Mouse (Mus musculus): ENCODE results near the gene Olfr1174-ps. TPM values are rescaled to one million over a fixed set of nuclear protein-coding genes. Genes with fewer than 3 reads are reported as not detected.

The Olfr1174-ps gene
- not detected in 2 replicates for polyA plus RNA-seq (2015; fragmentation: Nextera tagmentation; extraction: Ambion mirVana)

- ATAC-seq (ENCODE audit: extremely low read depth, insufficient number of reproducible peaks, low FRiP score, low TSS enrichment): no peak
- no peak within 1 kb of the TSS for H3K4me2 ChIP-seq
- H3K36me3 ChIP-seq: no peaks in the 10 kb centered on the region
- H3K9ac ChIP-seq: no peak within 1 kb of the TSS
- H3K27ac ChIP-seq (replicated peaks): no peak within 1 kb of the TSS
- 78% methylated on average over 4 of the region's 4 CpGs for WGBS
- H3K4me3 ChIP-seq: no peak within 1 kb of the TSS
- no peaks in the 10 kb centered on the region for H3K4me1 ChIP-seq
- no peaks in the 10 kb centered on the region for H3K27me3 ChIP-seq (replicated peaks)
- H3K9me3 ChIP-seq: no peaks in the 10 kb centered on the region
Observed at GRCm38 (mm10) chr2:88315035-88315434, at the start of gene Olfr1174-ps. Gene Olfr1174-ps, minus strand, starts transcription at chr2:88315135.

GRCm38 (mm10) chr2:88356304-88356703, 41.4 kb upstream of the Olfr1174-ps start:
- Histone ChIP-seq H3K27ac (replicated peaks) (no peak overlapping the region), H3K4me1 (no peaks in the 10 kb centered on the region), H3K27me3 (replicated peaks) (no peaks in the 10 kb centered on the region), H3K4me3 (no peak overlapping the region), H3K9me3 (no peaks in the 10 kb centered on the region), H3K9ac (no peak overlapping the region), H3K4me2 (no peak overlapping the region), H3K36me3 (no peaks in the 10 kb centered on the region)
- 3% methylated on average over 2 of the region's 2 CpGs for WGBS
- no peak for ATAC-seq (ENCODE audit: extremely low read depth, insufficient number of reproducible peaks, low FRiP score, low TSS enrichment)

DNA sequence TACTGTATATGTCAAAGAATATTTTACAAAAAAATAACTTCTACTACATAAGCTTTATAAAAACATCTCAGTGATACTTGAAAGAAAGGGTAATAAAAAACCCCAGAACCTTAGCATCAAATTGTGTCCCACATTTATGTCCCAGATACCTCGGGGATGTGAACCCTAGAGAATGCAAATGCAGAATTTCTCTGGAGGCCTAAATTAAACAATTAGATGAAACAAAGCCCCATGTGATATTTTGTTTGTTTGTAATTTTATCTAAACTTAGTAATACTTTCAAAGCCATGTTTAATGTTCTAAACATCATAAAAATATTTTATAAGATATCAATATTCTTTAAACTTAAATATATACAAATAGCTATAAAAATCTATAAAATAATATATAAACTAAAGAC, 31.5 kb upstream of the Olfr1174-ps start, which contains the start of gene Olfr1177-ps:
TSS of gene Olfr1177-ps (minus strand) at position 101 of the 400 bp plus-strand sequence.
- H3K27ac ChIP-seq (replicated peaks): no peak within 1 kb of the TSS
- H3K9me3 ChIP-seq: no peaks in the 10 kb centered on the region
- 67% methylated on average over 1 of the region's 1 CpGs for WGBS
- H3K4me2 ChIP-seq: no peak within 1 kb of the TSS
- no peak within 1 kb of the TSS for H3K4me3 ChIP-seq
- no peaks in the 10 kb centered on the region for H3K27me3 ChIP-seq (replicated peaks)
- no peaks in the 10 kb centered on the region for H3K4me1 ChIP-seq
- H3K9ac ChIP-seq: no peak within 1 kb of the TSS
- no peaks in the 10 kb centered on the region for H3K36me3 ChIP-seq
- no peak for ATAC-seq (ENCODE audit: extremely low read depth, insufficient number of reproducible peaks, low FRiP score, low TSS enrichment)

DNA sequence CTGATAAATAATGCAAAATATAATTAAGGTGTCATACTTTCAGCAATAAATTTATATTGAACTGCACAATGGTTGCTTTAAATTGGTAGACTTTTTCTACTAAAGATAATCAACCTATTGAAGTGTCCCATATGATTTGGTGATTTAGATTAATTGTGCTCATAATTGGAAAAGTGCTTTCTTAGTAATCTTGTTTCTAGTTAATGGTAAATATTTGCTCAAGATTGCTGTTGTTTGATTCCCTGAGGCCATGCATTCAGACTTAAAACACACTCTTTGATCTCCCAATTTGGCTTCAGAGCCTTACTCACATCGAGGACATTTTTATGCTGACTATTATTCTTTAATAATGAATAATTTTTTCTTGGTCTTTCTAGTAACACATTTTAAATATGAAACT, 21.5 kb upstream of the Olfr1174-ps start, which contains the start of gene Olfr1176:
TSS of gene Olfr1176 (plus strand) at position 301 of the 400 bp plus-strand sequence.
- H3K9ac ChIP-seq: no peak within 1 kb of the TSS
- H3K4me1 ChIP-seq: no peaks in the 10 kb centered on the region
- no peaks in the 10 kb centered on the region for H3K36me3 ChIP-seq
- WGBS: 59% methylated on average over 1 of the region's 1 CpGs
- H3K27me3 ChIP-seq (replicated peaks): no peaks in the 10 kb centered on the region
- ATAC-seq (ENCODE audit: extremely low read depth, insufficient number of reproducible peaks, low FRiP score, low TSS enrichment): no peak
- no peak within 1 kb of the TSS for H3K27ac ChIP-seq (replicated peaks)
- no peak within 1 kb of the TSS for H3K4me3 ChIP-seq
- H3K4me2 ChIP-seq: no peak within 1 kb of the TSS
- H3K9me3 ChIP-seq: no peaks in the 10 kb centered on the region

DNA sequence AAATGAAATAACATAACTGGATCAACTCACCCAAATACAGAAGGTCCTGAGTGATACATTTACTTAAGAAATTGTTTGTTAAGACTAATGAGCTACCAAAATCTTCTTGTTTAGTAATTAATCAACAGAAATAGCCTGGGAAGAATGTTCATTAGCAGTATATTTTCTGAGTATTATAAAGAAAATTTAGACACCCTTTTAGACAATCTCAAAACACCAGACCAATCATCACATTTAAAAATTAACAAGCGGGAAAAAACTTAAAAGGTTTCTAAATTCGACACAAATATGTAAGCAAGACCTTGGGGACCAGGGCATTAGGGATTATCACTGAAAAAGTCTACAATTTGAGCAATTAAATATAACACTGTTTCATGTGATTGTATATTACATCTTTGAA, 12.2 kb upstream of the Olfr1174-ps start, which contains the start of gene Olfr1175-ps:
TSS of gene Olfr1175-ps (minus strand) at position 101 of the 400 bp plus-strand sequence.
- H3K27me3 ChIP-seq (replicated peaks): no peaks in the 10 kb centered on the region
- H3K36me3 ChIP-seq: no peaks in the 10 kb centered on the region
- H3K9me3 ChIP-seq: no peaks in the 10 kb centered on the region
- no peaks in the 10 kb centered on the region for H3K4me1 ChIP-seq
- WGBS: 73% methylated on average over 2 of the region's 2 CpGs
- no peak within 1 kb of the TSS for H3K27ac ChIP-seq (replicated peaks)
- no peak within 1 kb of the TSS for H3K4me2 ChIP-seq
- no peak within 1 kb of the TSS for H3K9ac ChIP-seq
- H3K4me3 ChIP-seq: no peak within 1 kb of the TSS
- ATAC-seq (ENCODE audit: extremely low read depth, insufficient number of reproducible peaks, low FRiP score, low TSS enrichment): no peak

GRCm38 (mm10) chr2:88279775-88280174, 35.2 kb downstream of the Olfr1174-ps start, which contains the start of gene Olfr1173:
Gene Olfr1173, minus strand, starts transcription at chr2:88279875.
- Histone ChIP-seq H3K36me3 (no peaks in the 10 kb centered on the region), H3K4me3 (no peak within 1 kb of the TSS), H3K27me3 (replicated peaks) (no peaks in the 10 kb centered on the region), H3K4me1 (no peaks in the 10 kb centered on the region), H3K4me2 (no peak within 1 kb of the TSS), H3K27ac (replicated peaks) (no peak within 1 kb of the TSS), H3K9ac (no peak within 1 kb of the TSS), H3K9me3 (no peaks in the 10 kb centered on the region)
- no peak for ATAC-seq (ENCODE audit: extremely low read depth, insufficient number of reproducible peaks, low FRiP score, low TSS enrichment)

Other genes starting within 250 kb of the Olfr1174-ps start
- not detected in 2 replicates for gene Olfr1163, start 243.3 kb downstream of the Olfr1174-ps start, polyA plus RNA-seq (2015; fragmentation: Nextera tagmentation; extraction: Ambion mirVana)
- gene Olfr1164, start 221.2 kb downstream of the Olfr1174-ps start, polyA plus RNA-seq (2015; fragmentation: Nextera tagmentation; extraction: Ambion mirVana): not detected in 2 replicates
- not detected in 2 replicates for gene Olfr1166, start 186.9 kb downstream of the Olfr1174-ps start, polyA plus RNA-seq (2015; fragmentation: Nextera tagmentation; extraction: Ambion mirVana)
- not detected in 2 replicates for gene Olfr1167, start 159.9 kb downstream of the Olfr1174-ps start, polyA plus RNA-seq (2015; fragmentation: Nextera tagmentation; extraction: Ambion mirVana)
- not detected in 2 replicates for gene Olfr1168, start 133.3 kb downstream of the Olfr1174-ps start, polyA plus RNA-seq (2015; fragmentation: Nextera tagmentation; extraction: Ambion mirVana)
- gene Olfr1170, start 86.8 kb downstream of the Olfr1174-ps start, polyA plus RNA-seq (2015; fragmentation: Nextera tagmentation; extraction: Ambion mirVana): not detected in 2 replicates
- not detected in 2 replicates for gene Olfr1173, start 35.3 kb downstream of the Olfr1174-ps start, polyA plus RNA-seq (2015; fragmentation: Nextera tagmentation; extraction: Ambion mirVana)
- gene Olfr1175-ps, start 12.1 kb upstream of the Olfr1174-ps start, polyA plus RNA-seq (2015; fragmentation: Nextera tagmentation; extraction: Ambion mirVana): not detected in 2 replicates
- gene Olfr1176, start 21.6 kb upstream of the Olfr1174-ps start, polyA plus RNA-seq (2015; fragmentation: Nextera tagmentation; extraction: Ambion mirVana): not detected in 2 replicates
- gene Olfr1177-ps, start 31.4 kb upstream of the Olfr1174-ps start, polyA plus RNA-seq (2015; fragmentation: Nextera tagmentation; extraction: Ambion mirVana): not detected in 2 replicates
- not detected in 2 replicates for gene Olfr1178, start 71.9 kb upstream of the Olfr1174-ps start, polyA plus RNA-seq (2015; fragmentation: Nextera tagmentation; extraction: Ambion mirVana)
- gene Olfr1179, start 91.3 kb upstream of the Olfr1174-ps start, polyA plus RNA-seq (2015; fragmentation: Nextera tagmentation; extraction: Ambion mirVana): not detected in 2 replicates
- not detected in 2 replicates for gene Olfr1180, start 104.0 kb upstream of the Olfr1174-ps start, polyA plus RNA-seq (2015; fragmentation: Nextera tagmentation; extraction: Ambion mirVana)
- not detected in 2 replicates for gene Olfr1181, start 111.0 kb upstream of the Olfr1174-ps start, polyA plus RNA-seq (2015; fragmentation: Nextera tagmentation; extraction: Ambion mirVana)
- gene Gm13757, start 134.0 kb upstream of the Olfr1174-ps start, polyA plus RNA-seq (2015; fragmentation: Nextera tagmentation; extraction: Ambion mirVana): not detected in 2 replicates
- not detected in 2 replicates for gene Olfr1183, start 139.7 kb upstream of the Olfr1174-ps start, polyA plus RNA-seq (2015; fragmentation: Nextera tagmentation; extraction: Ambion mirVana)
- gene Olfr1184, start 168.5 kb upstream of the Olfr1174-ps start, polyA plus RNA-seq (2015; fragmentation: Nextera tagmentation; extraction: Ambion mirVana): not detected in 2 replicates
- gene Olfr1185-ps1, start 178.2 kb upstream of the Olfr1174-ps start, polyA plus RNA-seq (2015; fragmentation: Nextera tagmentation; extraction: Ambion mirVana): not detected in 2 replicates
- not detected in 2 replicates for gene Olfr1186, start 203.4 kb upstream of the Olfr1174-ps start, polyA plus RNA-seq (2015; fragmentation: Nextera tagmentation; extraction: Ambion mirVana)
- gene Olfr1188, start 241.8 kb upstream of the Olfr1174-ps start, polyA plus RNA-seq (2015; fragmentation: Nextera tagmentation; extraction: Ambion mirVana): not detected in 2 replicates